Comparison of ENCODE assay signal across 8 mouse cellular contexts in genomic region chr7:30090092-30090969, GRCm38 (mm10). TPM values are rescaled to one million over a fixed set of nuclear protein-coding genes. Genes with fewer than 3 reads are reported as not detected.
DNase-seq lines count a peak whose midpoint lies in the region; ATAC-seq and TF ChIP-seq lines count a peak whose summit lies in the region.

TSS of gene Gm26920 (minus strand) at chr7:30090410.
TSS of gene Zfp566 (minus strand) at chr7:30090527.

- TF ChIP-seq EP300 in heart, adult 2 months (IDR thresholded peaks at IDR 0.05; ENCODE audit: insufficient read depth, low read depth, low read length) = peak; percentile 70; the same call in 1 of the 2 replicates

- peak within 1 kb of the TSS; percentile 76 for H3K9ac ChIP-seq in embryonic facial prominence, embryonic 14.5 days (ENCODE audit: low read depth, low read length)
- peak within 1 kb of the TSS; percentile 67 for H3K9ac ChIP-seq in heart, adult 2 months (ENCODE audit: low read depth, low read length)
- H3K9ac ChIP-seq in limb, embryonic 13.5 days = peak within 1 kb of the TSS; percentile 77
- peak within 1 kb of the TSS; percentile 74 for H3K9ac ChIP-seq in midbrain, embryonic 16.5 days (ENCODE audit: low read depth, low read length)

- no peak for TF ChIP-seq CTCF in heart, adult 2 months (IDR thresholded peaks at IDR 0.05)

- peak; percentile 97 for DNase-seq in 3T3-L1 (ENCODE audit: low read depth, low spot score)
- peak; percentile 73 to 92 for DNase-seq in adrenal gland, postnatal 4 days (ENCODE audit: low spot score in 2 of 2)
- DNase-seq in embryonic facial prominence, embryonic 14.5 days (ENCODE audit: low spot score) = peak; percentile 99
- DNase-seq in heart, adult 2 months = peak; percentile 96 to 97
- DNase-seq in kidney, adult 8-10 months = peak; percentile 97 to 98
- peak; percentile 89 to 96 for DNase-seq in spleen, postnatal 10 days (ENCODE audit: low spot score in 2 of 2)

- H3K27me3 ChIP-seq in embryonic facial prominence, embryonic 14.5 days (replicated peaks; ENCODE audit: control insufficient read depth, insufficient read depth, low read length) = no peaks in the 10 kb centered on the region
- no peaks in the 10 kb centered on the region for H3K27me3 ChIP-seq in heart, adult 2 months (ENCODE audit: control insufficient read depth, insufficient read depth, low read length)
- H3K27me3 ChIP-seq in limb, embryonic 13.5 days = no peaks in the 10 kb centered on the region
- H3K27me3 ChIP-seq in midbrain, embryonic 16.5 days (ENCODE audit: control insufficient read depth, insufficient read depth, low read depth, low read length) = no peaks in the 10 kb centered on the region

- H3K4me2 ChIP-seq in embryonic facial prominence, embryonic 14.5 days (ENCODE audit: low read depth, low read length) = peak within 1 kb of the TSS; percentile 74
- H3K4me2 ChIP-seq in limb, embryonic 13.5 days (replicated peaks) = peak within 1 kb of the TSS; percentile 69
- H3K4me2 ChIP-seq in midbrain, embryonic 16.5 days (ENCODE audit: low read length) = peak within 1 kb of the TSS; percentile 97

- TF ChIP-seq POLR2A in heart, adult 2 months (IDR thresholded peaks at IDR 0.05; ENCODE audit: insufficient read depth, low read depth, low read length) = peak; percentile 85

- under 1% methylated on average over 40 of the region's 40 CpGs for WGBS in embryonic facial prominence, embryonic 14.5 days
- under 1% methylated on average over 40 of the region's 40 CpGs for WGBS in heart, adult 2 months
- under 1% methylated on average over 40 of the region's 40 CpGs for WGBS in limb, embryonic 13.5 days
- under 1% methylated on average over 40 of the region's 40 CpGs for WGBS in midbrain, embryonic 16.5 days

- peak within 1 kb of the TSS; percentile 81 for H3K27ac ChIP-seq in embryonic facial prominence, embryonic 14.5 days (replicated peaks; ENCODE audit: low read depth, low read length)
- H3K27ac ChIP-seq in heart, adult 2 months = peak within 1 kb of the TSS; percentile 73
- H3K27ac ChIP-seq in limb, embryonic 13.5 days = peak within 1 kb of the TSS; percentile 88
- peak within 1 kb of the TSS; percentile 89 for H3K27ac ChIP-seq in midbrain, embryonic 16.5 days (ENCODE audit: low read length)

- peak; percentile 93 for ATAC-seq in embryonic facial prominence, embryonic 14.5 days (ENCODE audit: low read depth)
- peak; percentile 94 for ATAC-seq in limb, embryonic 13.5 days (ENCODE audit: low FRiP score, low read depth)
- ATAC-seq in midbrain, embryonic 16.5 days = peak; percentile 92

- intact Hi-C loops in heart, adult 2 months (cut with DNase I) = loop anchor here (2.0 to 5.0 kb wide), 2 partner anchors 40 to 183 kb away; partner anchors contain the start of genes Zfp14, Zfp27 and Zfp383

- H3K4me1 ChIP-seq in embryonic facial prominence, embryonic 14.5 days (ENCODE audit: control insufficient read depth, insufficient read depth, low read length) = peaks cover 16% of the 10 kb centered on the region
- peaks cover 3% of the 10 kb centered on the region for H3K4me1 ChIP-seq in heart, adult 2 months (ENCODE audit: control insufficient read depth, insufficient read depth, low read length)
- H3K4me1 ChIP-seq in limb, embryonic 13.5 days = peaks cover 25% of the 10 kb centered on the region
- peaks cover 28% of the 10 kb centered on the region for H3K4me1 ChIP-seq in midbrain, embryonic 16.5 days (ENCODE audit: control insufficient read depth, insufficient read depth, low read length)

- no peaks in the 10 kb centered on the region for H3K79me2 ChIP-seq in heart, adult 2 months (replicated peaks; ENCODE audit: control insufficient read depth, insufficient read depth, low read length)

- H3K36me3 ChIP-seq in embryonic facial prominence, embryonic 14.5 days (ENCODE audit: control insufficient read depth, insufficient read depth, low read length) = peaks cover 18% of the 10 kb centered on the region
- no peaks in the 10 kb centered on the region for H3K36me3 ChIP-seq in heart, adult 2 months (ENCODE audit: control insufficient read depth, insufficient read depth, low read length)
- peaks cover 20% of the 10 kb centered on the region for H3K36me3 ChIP-seq in limb, embryonic 13.5 days
- H3K36me3 ChIP-seq in midbrain, embryonic 16.5 days (ENCODE audit: control insufficient read depth, insufficient read depth, low read length) = peaks cover 13% of the 10 kb centered on the region

- no peaks in the 10 kb centered on the region for H3K9me3 ChIP-seq in embryonic facial prominence, embryonic 14.5 days (ENCODE audit: control insufficient read depth, low read length)
- H3K9me3 ChIP-seq in limb, embryonic 13.5 days = no peaks in the 10 kb centered on the region
- no peaks in the 10 kb centered on the region for H3K9me3 ChIP-seq in midbrain, embryonic 16.5 days (replicated peaks; ENCODE audit: control insufficient read depth, low read length, poor library complexity, severe bottlenecking)

- H3K4me3 ChIP-seq in embryonic facial prominence, embryonic 14.5 days (ENCODE audit: low read depth, low read length) = peak within 1 kb of the TSS; percentile 60
- peak within 1 kb of the TSS; percentile 86 for H3K4me3 ChIP-seq in heart, adult 2 months
- H3K4me3 ChIP-seq in limb, embryonic 13.5 days = peak within 1 kb of the TSS; percentile 67
- peak within 1 kb of the TSS; percentile 59 for H3K4me3 ChIP-seq in midbrain, embryonic 16.5 days (ENCODE audit: low read depth, low read length)

RNA-seq across cellular contexts. Expression of gene Gm26920, which starts in this region (rescaled TPM):
- total RNA-seq in adrenal gland, postnatal 4 days (2021) = not detected
- polyA plus RNA-seq in embryonic facial prominence, embryonic 14.5 days (2014; fragmentation: Nextera tagmentation; extraction: Ambion mirVana) = 1.4 and 2.5 TPM in 2 replicates
- under 1 TPM in 1 of 2 experiments, not detected in 1; 0.84 TPM for total RNA-seq in heart, adult 2 months (2021)
- not detected in 2 replicates for polyA plus RNA-seq in heart, adult 2 months (2012; rRNA removed)
- polyA plus RNA-seq in limb, embryonic 13.5 days (2015; fragmentation: Nextera tagmentation; extraction: Ambion mirVana) = 2.3 and 3.3 TPM in 2 replicates
- polyA plus RNA-seq in midbrain, embryonic 16.5 days (2015; fragmentation: Nextera tagmentation; extraction: Ambion mirVana) = 2.0 and 3.2 TPM in 2 replicates

RNA-seq across cellular contexts. Expression of gene Zfp566, which starts in this region (rescaled TPM):
- total RNA-seq in adrenal gland, postnatal 4 days (2021) = 1 to 10 TPM; 6.1 to 7.0 TPM
- 7.9 and 11.2 TPM in 2 replicates for polyA plus RNA-seq in embryonic facial prominence, embryonic 14.5 days (2014; fragmentation: Nextera tagmentation; extraction: Ambion mirVana)
- 1 to 10 TPM; 1.4 to 2.0 TPM for total RNA-seq in heart, adult 2 months (2021)
- polyA plus RNA-seq in heart, adult 2 months (2012; rRNA removed) = 1.7 and 1.9 TPM in 2 replicates
- 18.8 and 20.6 TPM in 2 replicates for polyA plus RNA-seq in limb, embryonic 13.5 days (2015; fragmentation: Nextera tagmentation; extraction: Ambion mirVana)
- 18.1 and 18.7 TPM in 2 replicates for polyA plus RNA-seq in midbrain, embryonic 16.5 days (2015; fragmentation: Nextera tagmentation; extraction: Ambion mirVana)

Comparison
In these comparisons a context has a peak if more than half of its experiments do, and no peak if none do; other contexts are left out.
1. Peak in every context shown above with its lines: DNase-seq, ATAC-seq, H3K4me3 ChIP-seq and H3K27ac ChIP-seq.